Mouse (Mus musculus): Measurements from ENCODE around the gene Ppfia3. TPM values are rescaled to one million over a fixed set of nuclear protein-coding genes. Genes with fewer than 3 reads are reported as not detected.

The Ppfia3 gene
- total and polyA plus RNA-seq, 2 experiments from 2014 or later, result 31.6 to 104 TPM

DNA sequence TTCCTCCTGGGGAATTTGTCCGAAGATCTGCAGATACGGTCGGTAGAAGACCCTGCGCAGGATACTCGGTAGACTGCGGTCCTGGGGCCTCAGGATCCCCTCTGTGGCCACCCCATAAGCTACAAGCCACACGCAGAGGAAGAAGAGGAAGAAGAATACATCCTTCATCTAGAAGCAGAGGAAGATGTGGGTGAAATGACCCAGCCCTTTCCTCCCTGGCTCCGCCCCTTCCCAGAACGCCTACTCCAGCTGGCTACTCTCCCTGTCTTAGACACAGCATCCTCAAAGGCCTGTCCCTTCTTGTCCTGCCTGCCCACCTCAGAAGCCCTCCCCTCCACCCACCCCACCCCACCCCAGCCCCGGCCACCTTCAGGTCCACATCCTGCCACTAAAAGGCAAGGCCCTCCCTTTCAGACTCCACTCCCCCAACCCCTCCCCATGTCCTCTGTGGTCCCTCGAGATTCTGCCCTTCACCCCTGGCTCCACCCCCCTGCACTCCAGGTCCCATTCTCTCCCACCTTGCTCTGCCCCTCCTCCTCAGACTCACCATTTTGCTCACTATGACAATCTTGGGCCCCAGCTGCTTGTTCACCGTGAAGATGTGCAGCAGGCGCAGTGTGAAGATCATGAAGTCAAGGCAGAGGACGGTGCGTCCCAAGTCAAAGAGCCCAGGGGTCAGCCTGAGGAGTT is 58.1 kb downstream of the Ppfia3 start:
- no peak overlapping the region for H3K9ac ChIP-seq (replicated peaks; ENCODE audit: low read length, poor library complexity, severe bottlenecking)
- H3K4me2 ChIP-seq (ENCODE audit: low read depth, low read length, poor library complexity, severe bottlenecking), result no peak overlapping the region
- no peak; the same call in 1 of the 2 replicates for ATAC-seq (ENCODE audit: low FRiP score)
- no peak for TF ChIP-seq CTCF (IDR thresholded peaks at IDR 0.05)
- no peak for DNase-seq (ENCODE audit: low spot score)
- no peak overlapping the region for H3K4me3 ChIP-seq (ENCODE audit: low read depth, low read length)
- 73% methylated on average over 15 of the region's 15 CpGs for WGBS
- peaks cover 7% of the 10 kb centered on the region; the same call in 1 of the 2 replicates for H3K36me3 ChIP-seq (ENCODE audit: insufficient read depth, low read length)
- H3K27ac ChIP-seq (ENCODE audit: low read depth, low read length), result no peak overlapping the region
- H3K9me3 ChIP-seq (ENCODE audit: low read length), result no peaks in the 10 kb centered on the region
- no peaks in the 10 kb centered on the region for H3K27me3 ChIP-seq (ENCODE audit: insufficient read depth, low read length)
- H3K4me1 ChIP-seq (ENCODE audit: insufficient read depth, low read length), result no peaks in the 10 kb centered on the region

DNA sequence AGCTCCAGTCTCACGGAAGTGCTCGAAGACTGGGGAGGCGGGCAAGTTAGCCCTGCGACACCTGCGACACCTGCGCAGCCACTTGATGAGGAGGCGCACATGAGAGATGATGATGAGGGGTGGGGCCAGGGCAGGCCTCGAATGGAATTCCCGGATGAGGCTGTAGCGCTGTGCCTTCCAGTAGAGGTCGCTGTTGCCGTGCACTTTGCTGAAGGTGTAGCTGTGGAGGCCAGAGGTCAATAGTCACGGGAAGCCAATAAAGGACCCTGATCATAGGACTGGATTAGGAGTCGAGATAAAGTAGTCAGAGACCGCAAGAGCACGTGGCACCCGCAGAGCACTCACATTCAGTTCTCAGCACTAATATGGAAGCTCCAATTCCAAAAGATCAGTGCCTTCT is 61.5 kb downstream of the Ppfia3 start:
- peak; percentile 61 for ATAC-seq (ENCODE audit: low FRiP score)
- no peaks in the 10 kb centered on the region for H3K27me3 ChIP-seq (ENCODE audit: insufficient read depth, low read length)
- DNase-seq (ENCODE audit: low spot score), result peak; percentile 76
- H3K4me1 ChIP-seq (ENCODE audit: insufficient read depth, low read length), result peaks cover 4% of the 10 kb centered on the region; the same call in 1 of the 2 replicates
- peak; percentile 88 for TF ChIP-seq CTCF (IDR thresholded peaks at IDR 0.05)
- H3K9ac ChIP-seq (replicated peaks; ENCODE audit: low read length, poor library complexity, severe bottlenecking), result peak overlapping the region; percentile 36; the same call in 1 of the 2 replicates
- peak overlapping the region; percentile 35 for H3K4me2 ChIP-seq (ENCODE audit: low read depth, low read length, poor library complexity, severe bottlenecking)
- no peak overlapping the region for H3K27ac ChIP-seq (ENCODE audit: low read depth, low read length)
- peak overlapping the region; percentile 9; the same call in 1 of the 2 replicates for H3K4me3 ChIP-seq (ENCODE audit: low read depth, low read length)
- WGBS, result 8% methylated on average over 17 of the region's 17 CpGs
- no peaks in the 10 kb centered on the region for H3K9me3 ChIP-seq (ENCODE audit: low read length)
- peaks cover 12% of the 10 kb centered on the region; the same call in 1 of the 2 replicates for H3K36me3 ChIP-seq (ENCODE audit: insufficient read depth, low read length)

GRCm38 (mm10) chr7:45304869-45305268 is 62.0 kb downstream of the Ppfia3 start:
- 21% methylated on average over 11 of the region's 13 CpGs for WGBS
- peaks cover 4% of the 10 kb centered on the region; the same call in 1 of the 2 replicates for H3K4me1 ChIP-seq (ENCODE audit: insufficient read depth, low read length)
- H3K9me3 ChIP-seq (ENCODE audit: low read length), result no peaks in the 10 kb centered on the region
- H3K9ac ChIP-seq (replicated peaks; ENCODE audit: low read length, poor library complexity, severe bottlenecking), result peak overlapping the region; percentile 36
- peak overlapping the region; percentile 35 for H3K4me2 ChIP-seq (ENCODE audit: low read depth, low read length, poor library complexity, severe bottlenecking)
- H3K27ac ChIP-seq (ENCODE audit: low read depth, low read length), result no peak overlapping the region
- ATAC-seq (ENCODE audit: low FRiP score), result no peak
- peak overlapping the region; percentile 9; the same call in 1 of the 2 replicates for H3K4me3 ChIP-seq (ENCODE audit: low read depth, low read length)
- no peaks in the 10 kb centered on the region for H3K27me3 ChIP-seq (ENCODE audit: insufficient read depth, low read length)
- TF ChIP-seq CTCF (IDR thresholded peaks at IDR 0.05), result no peak
- no peak for DNase-seq (ENCODE audit: low spot score)
- peaks cover 10% of the 10 kb centered on the region; the same call in 1 of the 2 replicates for H3K36me3 ChIP-seq (ENCODE audit: insufficient read depth, low read length)

GRCm38 (mm10) chr7:45302626-45303025 is 64.2 kb downstream of the Ppfia3 start:
- ATAC-seq (ENCODE audit: low FRiP score), result no peak
- no peak for TF ChIP-seq CTCF (IDR thresholded peaks at IDR 0.05)
- Histone ChIP-seq H3K4me1 (ENCODE audit: insufficient read depth, low read length) (peaks cover 4% of the 10 kb centered on the region; the same call in 1 of the 2 replicates), H3K9ac (replicated peaks; ENCODE audit: low read length, poor library complexity, severe bottlenecking) (no peak overlapping the region), H3K36me3 (ENCODE audit: insufficient read depth, low read length) (peaks cover 6% of the 10 kb centered on the region; the same call in 1 of the 2 replicates), H3K4me3 (ENCODE audit: low read depth, low read length) (no peak overlapping the region), H3K27ac (ENCODE audit: low read depth, low read length) (no peak overlapping the region), H3K4me2 (ENCODE audit: low read depth, low read length, poor library complexity, severe bottlenecking) (no peak overlapping the region), H3K9me3 (ENCODE audit: low read length) (no peaks in the 10 kb centered on the region), H3K27me3 (ENCODE audit: insufficient read depth, low read length) (no peaks in the 10 kb centered on the region)
- 53% methylated on average over 8 of the region's 8 CpGs for WGBS
- DNase-seq (ENCODE audit: low spot score), result peak; percentile 76

DNA sequence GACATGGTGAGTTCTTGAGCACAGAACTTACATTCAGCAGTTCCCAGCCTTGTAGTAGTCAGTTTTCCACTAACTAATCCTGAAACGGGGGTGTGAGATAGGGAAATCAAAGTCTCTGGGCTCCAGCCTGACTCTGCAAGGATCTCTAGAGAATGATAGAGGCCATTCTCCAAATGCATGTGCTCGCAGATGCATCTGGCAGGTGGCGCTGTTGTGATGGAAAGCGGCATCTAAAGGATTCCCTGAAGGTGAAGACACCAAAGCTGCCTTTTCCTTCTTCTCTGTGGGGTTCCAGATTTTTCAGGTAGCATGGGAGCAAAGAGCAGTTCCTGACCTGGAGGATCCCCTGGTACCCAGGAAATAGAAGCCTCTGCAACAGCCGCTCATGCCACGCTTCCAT is 66.5 kb downstream of the Ppfia3 start:
- H3K4me1 ChIP-seq (ENCODE audit: insufficient read depth, low read length), result peaks cover 4% of the 10 kb centered on the region; the same call in 1 of the 2 replicates
- peak overlapping the region; percentile 34; the same call in 1 of the 2 replicates for H3K27ac ChIP-seq (ENCODE audit: low read depth, low read length)
- peaks cover 6% of the 10 kb centered on the region; the same call in 1 of the 2 replicates for H3K36me3 ChIP-seq (ENCODE audit: insufficient read depth, low read length)
- no peak overlapping the region for H3K9ac ChIP-seq (replicated peaks; ENCODE audit: low read length, poor library complexity, severe bottlenecking)
- peak; percentile 52; the same call in 1 of the 2 replicates for ATAC-seq (ENCODE audit: low FRiP score)
- DNase-seq (ENCODE audit: low spot score), result peak; percentile 73
- H3K9me3 ChIP-seq (ENCODE audit: low read length), result no peaks in the 10 kb centered on the region
- 17% methylated on average over 6 of the region's 6 CpGs for whole genome bisulfite sequencing
- H3K27me3 ChIP-seq (ENCODE audit: insufficient read depth, low read length), result no peaks in the 10 kb centered on the region
- H3K4me3 ChIP-seq (ENCODE audit: low read depth, low read length), result no peak overlapping the region
- H3K4me2 ChIP-seq (ENCODE audit: low read depth, low read length, poor library complexity, severe bottlenecking), result peak overlapping the region; percentile 20
- TF ChIP-seq CTCF (IDR thresholded peaks at IDR 0.05), result peak; percentile 82

DNA sequence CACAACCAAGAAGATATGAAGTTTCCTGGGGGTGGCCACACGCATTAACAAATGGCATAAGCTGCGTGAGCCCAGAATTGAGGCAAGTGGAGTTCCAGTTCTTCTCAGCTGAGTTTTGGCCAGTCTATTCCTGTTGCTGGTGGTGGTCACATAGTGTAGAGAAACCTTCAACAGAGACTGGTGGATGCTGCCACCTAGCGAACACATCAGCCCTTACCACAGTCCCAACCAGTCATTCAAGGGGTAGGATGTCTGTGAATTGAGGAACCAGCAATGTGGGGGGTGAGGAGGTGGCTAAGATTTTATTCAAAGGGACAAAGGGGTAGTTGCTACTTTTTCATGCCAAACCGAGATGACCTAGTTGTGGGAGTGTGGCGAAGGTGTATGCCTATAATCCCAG is 67.1 kb downstream of the Ppfia3 start:
- no peaks in the 10 kb centered on the region for H3K9me3 ChIP-seq (ENCODE audit: low read length)
- peak; percentile 90 for TF ChIP-seq CTCF (IDR thresholded peaks at IDR 0.05)
- no peak overlapping the region for H3K4me2 ChIP-seq (ENCODE audit: low read depth, low read length, poor library complexity, severe bottlenecking)
- peaks cover 4% of the 10 kb centered on the region; the same call in 1 of the 2 replicates for H3K4me1 ChIP-seq (ENCODE audit: insufficient read depth, low read length)
- WGBS, result 14% methylated on average over 5 of the region's 5 CpGs
- no peak overlapping the region for H3K4me3 ChIP-seq (ENCODE audit: low read depth, low read length)
- H3K27ac ChIP-seq (ENCODE audit: low read depth, low read length), result peak overlapping the region; percentile 34; the same call in 1 of the 2 replicates
- peak; percentile 83 for DNase-seq (ENCODE audit: low spot score)
- H3K9ac ChIP-seq (replicated peaks; ENCODE audit: low read length, poor library complexity, severe bottlenecking), result no peak overlapping the region
- H3K36me3 ChIP-seq (ENCODE audit: insufficient read depth, low read length), result peaks cover 6% of the 10 kb centered on the region; the same call in 1 of the 2 replicates
- ATAC-seq (ENCODE audit: low FRiP score), result peak; percentile 90
- H3K27me3 ChIP-seq (ENCODE audit: insufficient read depth, low read length), result no peaks in the 10 kb centered on the region

Measured in midbrain, postnatal 0 days (tissue).